Mouse (Mus musculus) liver, adult 2 months (tissue): ENCODE results near the gene Fam192a. TPM values are rescaled to one million over a fixed set of nuclear protein-coding genes. Genes with fewer than 3 reads are reported as not detected.

Experiments used
- DNase-seq: peaks from one replicate; pipeline ENCODE4 v3.0.0-alpha.2; 2011; ENCODE audit warnings: low read depth, low spot score; ENCODE audit errors: extremely low read depth
- H3K27ac ChIP-seq: fragments of 200-500 bp; replicated peaks from 2 replicates; pipeline ENCODE4 v1.5.1; 2012; ENCODE audit warnings: low read depth, mild to moderate bottlenecking, control low read depth, inconsistent platforms, low read length; ENCODE audit not compliant: insufficient read depth
- H3K27me3 ChIP-seq: fragments of 200-500 bp; 2 replicates; pipeline ENCODE4 v1.6.1; 2012; ENCODE audit warnings: mild to moderate bottlenecking, moderate library complexity, low read length, inconsistent platforms; ENCODE audit not compliant: control insufficient read depth, insufficient read depth
- H3K36me3 ChIP-seq: fragments of 200-500 bp; 2 replicates; pipeline ENCODE4 v1.6.1; 2012; ENCODE audit warnings: low read length, inconsistent platforms; ENCODE audit not compliant: control insufficient read depth, insufficient read depth
- H3K4me1 ChIP-seq: fragments of 200-500 bp; 2 replicates; pipeline ENCODE4 v1.6.1; 2011; ENCODE audit warnings: low read length; ENCODE audit not compliant: control insufficient read depth, insufficient read depth
- H3K4me3 ChIP-seq: fragments of 200-500 bp; 2 replicates; pipeline ENCODE4 v1.5.1; 2011; ENCODE audit warnings: low read depth, mild to moderate bottlenecking, control low read depth, low read length, moderate library complexity; ENCODE audit not compliant: insufficient read depth
- H3K79me2 ChIP-seq: fragments of 200-500 bp; 2 replicates; pipeline ENCODE4 v1.6.1; 2012; ENCODE audit warnings: inconsistent platforms, mild to moderate bottlenecking, low read length, moderate library complexity; ENCODE audit not compliant: control insufficient read depth, insufficient read depth
- H3K9ac ChIP-seq: fragments of 200-500 bp; 2 replicates; pipeline ENCODE4 v1.6.1; 2012; ENCODE audit warnings: low read depth, mild to moderate bottlenecking, control low read depth, inconsistent platforms, low read length
- CTCF ChIP-seq: fragments of 200-500 bp; IDR thresholded peaks from 2 replicates; pipeline ENCODE4 v1.5.1; 2011; ENCODE audit warnings: low read depth, low read length, control low read depth
- POLR2A ChIP-seq: fragments of 200-500 bp; IDR thresholded peaks from 2 replicates; pipeline ENCODE4 v1.6.1; 2011; ENCODE audit warnings: low read length, control low read depth; ENCODE audit not compliant: insufficient read depth; ENCODE audit errors: extremely low read depth
- WGBS: fragments of 180-500 bp; shearing (Covaris S2); methylation state at CpG from one replicate; pipeline ENCODE4 v1.1.7; 2018; 5-methylcytosine and 5-hydroxymethylcytosine counted together
- polyA plus RNA-seq: library from polyadenylated mRNA; depleted of rRNA; stranded (reverse); fragments of >200 nt; gene quantifications from 2 replicates; pipeline ENCODE4 v1.2.3, GENCODE M21; 2012; rRNA removed
- total RNA-seq: library from RNA; depleted of rRNA; stranded (reverse); fragments of >200 nt; gene quantifications from 2 replicates; pipeline ENCODE4 v1.2.3, GENCODE M21; 2014; rRNA removed

Fam192a gene
- total RNA-seq (9.0 and 9.3 TPM in 2 replicates), polyA plus RNA-seq (10.1 and 12.2 TPM in 2 replicates)

DNA sequence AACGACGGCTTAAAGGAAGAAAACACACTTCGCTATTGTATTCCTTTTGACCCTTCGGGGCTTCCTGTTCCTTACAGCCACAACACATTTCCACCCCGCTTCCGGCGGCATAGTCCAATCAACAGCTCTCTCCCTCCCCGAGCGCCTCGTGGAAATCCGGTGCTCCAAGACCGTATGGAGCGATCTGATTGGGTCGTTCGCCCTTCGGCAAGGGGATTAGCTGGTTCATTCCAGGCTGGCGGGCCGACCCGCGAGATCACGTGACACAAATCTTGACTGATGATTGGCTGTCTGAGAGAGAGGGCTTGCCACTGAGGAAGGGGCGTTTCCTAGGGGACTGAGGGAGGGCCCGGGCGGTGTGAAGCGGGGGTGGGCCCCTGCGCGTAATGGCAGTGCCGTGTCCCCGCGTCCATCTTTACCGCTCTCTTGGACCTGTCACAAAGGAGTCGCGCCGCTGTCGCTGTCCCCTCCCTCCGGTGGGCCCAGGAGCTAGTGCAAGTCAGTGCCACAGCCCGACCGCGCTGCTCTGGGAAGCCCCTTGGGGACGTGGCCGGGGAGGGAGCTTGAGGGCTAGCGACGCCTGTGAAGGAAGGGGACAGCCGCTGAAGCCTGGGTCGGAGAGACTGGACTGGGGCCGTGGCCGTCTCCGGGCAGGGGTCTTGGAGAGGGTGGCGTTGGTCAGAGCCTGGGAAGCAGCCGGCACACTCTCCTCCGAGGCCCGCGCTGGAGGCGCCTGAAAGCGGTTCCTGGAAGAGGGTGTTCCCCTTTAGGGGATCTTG is at the start of gene Fam192a, which contains the start of gene Rspry1:
Gene Fam192a, minus strand, starts transcription at position 391 of the 779 bp plus-strand sequence.
Gene Rspry1, plus strand, starts transcription at position 331 of the 779 bp plus-strand sequence.
- peak within 1 kb of the TSS; percentile 95 for H3K9ac ChIP-seq
- H3K27me3 ChIP-seq: no peaks in the 10 kb centered on the region
- peak; percentile 99 for DNase-seq
- H3K36me3 ChIP-seq: 0 out of 2 replicates have a peak, but pooled peaks cover 1% of the 10 kb centered on the region
- H3K4me3 ChIP-seq: peak within 1 kb of the TSS; percentile 90
- peaks cover 8% of the 10 kb centered on the region; the same call in 1 of the 2 replicates for H3K4me1 ChIP-seq
- peak within 1 kb of the TSS; percentile 77 for H3K27ac ChIP-seq
- H3K79me2 ChIP-seq: peaks cover 26% of the 10 kb centered on the region; the same call in 1 of the 2 replicates
- TF ChIP-seq POLR2A (peak; percentile 80), CTCF (no peak)
- under 1% methylated on average over 55 of the region's 55 CpGs for WGBS

- H3K79me2 ChIP-seq: no peaks in the 10 kb centered on the region
- H3K27ac ChIP-seq: no peak overlapping the region
- H3K27me3 ChIP-seq: no peaks in the 10 kb centered on the region
- 92% methylated on average over 3 of the region's 3 CpGs for WGBS
- peaks cover 62% of the 10 kb centered on the region for H3K36me3 ChIP-seq
- no peak for DNase-seq
- TF ChIP-seq POLR2A: no peak
- TF ChIP-seq CTCF: no peak
- H3K4me1 ChIP-seq: no peaks in the 10 kb centered on the region
- H3K9ac ChIP-seq: no peak overlapping the region
- H3K4me3 ChIP-seq: no peak overlapping the region
Observed at GRCm38 (mm10) chr8:94649496-94649895, 47.7 kb upstream of the Fam192a start.

GRCm38 (mm10) chr8:94646165-94646564 is 44.4 kb upstream of the Fam192a start:
- Histone ChIP-seq H3K36me3 (peaks cover 57% of the 10 kb centered on the region), H3K4me1 (no peaks in the 10 kb centered on the region), H3K27me3 (no peaks in the 10 kb centered on the region), H3K4me3 (no peak overlapping the region), H3K27ac (no peak overlapping the region), H3K79me2 (no peaks in the 10 kb centered on the region), H3K9ac (no peak overlapping the region)
- TF ChIP-seq CTCF (no peak), POLR2A (no peak)
- WGBS: 84% methylated on average over 3 of the region's 3 CpGs
- no peak for DNase-seq

DNA sequence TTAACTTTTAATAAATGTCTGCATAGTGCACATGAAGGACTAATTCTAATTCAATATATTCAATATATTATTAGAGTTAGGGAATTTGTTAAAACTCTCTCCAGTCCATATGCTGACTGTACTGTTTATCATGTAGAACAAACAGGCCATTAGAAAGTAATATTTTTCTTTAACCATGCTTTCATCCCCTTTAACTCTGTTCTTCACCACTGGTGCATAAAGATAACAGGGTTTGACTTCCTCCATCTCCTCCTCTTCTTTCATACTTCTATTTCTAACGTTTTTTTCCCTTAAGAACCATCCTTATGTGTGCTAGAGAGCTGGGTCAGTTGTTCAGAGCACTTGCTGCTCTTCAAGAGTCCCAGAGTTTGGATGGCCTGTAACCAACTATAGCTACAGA is 43.4 kb upstream of the Fam192a start:
- no peak for DNase-seq
- 64% methylated on average over 1 of the region's 1 CpGs for WGBS
- TF ChIP-seq CTCF (no peak), POLR2A (no peak)
- no peak overlapping the region for H3K9ac ChIP-seq
- no peak overlapping the region for H3K4me3 ChIP-seq
- H3K36me3 ChIP-seq: peaks cover 61% of the 10 kb centered on the region
- no peak overlapping the region for H3K27ac ChIP-seq
- no peaks in the 10 kb centered on the region for H3K4me1 ChIP-seq
- no peaks in the 10 kb centered on the region for H3K27me3 ChIP-seq
- H3K79me2 ChIP-seq: no peaks in the 10 kb centered on the region

DNA sequence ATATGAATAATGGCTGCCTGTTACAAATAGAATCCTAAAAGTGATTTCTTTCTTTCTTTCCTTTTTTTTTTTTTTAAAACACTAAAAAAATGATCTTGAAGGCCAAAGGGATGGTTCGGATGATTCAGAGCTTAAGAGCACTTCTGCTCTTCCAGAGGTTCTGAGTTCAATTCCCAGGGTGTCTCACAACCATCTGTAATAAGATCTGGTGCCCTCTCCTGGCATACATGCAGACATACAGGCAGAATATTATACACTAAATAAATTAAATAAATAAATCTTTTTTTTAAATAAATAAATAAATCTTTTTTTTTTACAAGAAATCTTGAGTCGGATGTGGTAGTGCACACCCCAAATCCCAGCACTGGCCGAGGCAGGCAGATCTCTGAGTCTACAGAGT is 40.1 kb upstream of the Fam192a start:
- H3K27ac ChIP-seq: no peak overlapping the region
- TF ChIP-seq CTCF: no peak
- no peak for TF ChIP-seq POLR2A
- no peak overlapping the region for H3K4me3 ChIP-seq
- WGBS: 91% methylated on average over 3 of the region's 3 CpGs
- no peaks in the 10 kb centered on the region for H3K4me1 ChIP-seq
- no peaks in the 10 kb centered on the region for H3K79me2 ChIP-seq
- peaks cover 73% of the 10 kb centered on the region for H3K36me3 ChIP-seq
- DNase-seq: no peak
- H3K9ac ChIP-seq: no peak overlapping the region
- no peaks in the 10 kb centered on the region for H3K27me3 ChIP-seq

DNA sequence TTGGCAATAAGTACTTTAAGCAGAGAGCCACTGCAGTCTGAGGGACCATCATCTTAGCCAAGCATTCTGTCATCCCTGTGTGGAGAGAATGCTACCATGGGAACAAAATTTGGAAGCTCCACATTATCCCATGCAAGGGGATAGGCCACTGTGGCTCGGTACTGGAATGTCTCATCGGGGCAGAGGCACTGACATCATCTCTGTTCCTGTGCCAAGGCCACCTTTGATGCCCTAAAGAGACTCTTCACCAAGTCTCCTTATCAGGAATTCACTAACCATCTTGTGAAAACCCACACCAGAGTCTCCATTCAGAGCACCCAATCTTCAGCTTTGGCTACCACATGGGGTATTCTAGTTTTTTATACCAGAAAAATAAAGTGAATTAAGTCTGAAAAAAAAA is 39.4 kb upstream of the Fam192a start:
- no peaks in the 10 kb centered on the region for H3K79me2 ChIP-seq
- DNase-seq: no peak
- TF ChIP-seq CTCF (no peak), POLR2A (no peak)
- H3K4me1 ChIP-seq: no peaks in the 10 kb centered on the region
- no peak overlapping the region for H3K9ac ChIP-seq
- H3K36me3 ChIP-seq: peaks cover 72% of the 10 kb centered on the region
- no peaks in the 10 kb centered on the region for H3K27me3 ChIP-seq
- WGBS: 81% methylated on average over 2 of the region's 2 CpGs
- H3K4me3 ChIP-seq: no peak overlapping the region
- H3K27ac ChIP-seq: no peak overlapping the region
